Mouse (Mus musculus): ENCODE measurements around the gene Cdip1.
"Not testable (repeated sequence)": the region's sequence is repeated elsewhere in the genome, so short reads cannot be mapped to it uniquely, and the experiment has no call there.

The Cdip1 gene
- long read RNA-seq, experiment 1, full-length matches to known transcripts: 108 of 130 reads
- long read RNA-seq, experiment 1, partial matches to known transcripts: 7 of 130 reads
- long read RNA-seq, experiment 1, other reads (novel, unspliced or antisense): 15 of 130 reads
- long read RNA-seq, experiment 2, full-length matches to known transcripts: 91 of 112 reads
- long read RNA-seq, experiment 2, partial matches to known transcripts: 8 of 112 reads
- long read RNA-seq, experiment 2, other reads (novel, unspliced or antisense): 13 of 112 reads

- intact Hi-C loops (cut with DNase I): no loop called here
Observed at GRCm38 (mm10) chr16:4789810-4790559, at the start of gene Cdip1. Gene Cdip1 (minus strand): TSS chr16:4790292.

- intact Hi-C loops (cut with DNase I): no loop called here
Observed at GRCm38 (mm10) chr16:4839552-4839951, 49.5 kb upstream of the Cdip1 start.

- intact Hi-C loops (cut with DNase I): no loop called here
Observed at GRCm38 (mm10) chr16:4837631-4838030, 47.5 kb upstream of the Cdip1 start.

GRCm38 (mm10) chr16:4835191-4835590 is 45.1 kb upstream of the Cdip1 start, which contains the start of gene 4930562C15Rik:
Gene 4930562C15Rik (plus strand): TSS chr16:4835416.
- intact Hi-C loops (cut with DNase I): no loop called here

GRCm38 (mm10) chr16:4833858-4834257 is 43.8 kb upstream of the Cdip1 start:
- intact Hi-C loops (cut with DNase I): no loop called here

- intact Hi-C loops (cut with DNase I): no loop called here
Observed at GRCm38 (mm10) chr16:4831650-4832419, 41.7 kb upstream of the Cdip1 start.

- intact Hi-C loops (cut with DNase I): no loop called here
Observed at GRCm38 (mm10) chr16:4829271-4829900, 39.3 kb upstream of the Cdip1 start.

GRCm38 (mm10) chr16:4827639-4828038 is 37.5 kb upstream of the Cdip1 start:
- intact Hi-C loops (cut with DNase I): no loop called here

GRCm38 (mm10) chr16:4824466-4824865 is 34.4 kb upstream of the Cdip1 start:
- intact Hi-C loops (cut with DNase I): not testable (repeated sequence)

- intact Hi-C loops (cut with DNase I): no loop called here
Observed at GRCm38 (mm10) chr16:4818349-4818748, 28.3 kb upstream of the Cdip1 start.

- intact Hi-C loops (cut with DNase I): no loop called here
Observed at GRCm38 (mm10) chr16:4796631-4797030, 6.5 kb upstream of the Cdip1 start.

GRCm38 (mm10) chr16:4791332-4791731 is 1.2 kb upstream of the Cdip1 start:
- intact Hi-C loops (cut with DNase I): no loop called here

GRCm38 (mm10) chr16:4789311-4789768 is 752 bp downstream of the Cdip1 start:
- intact Hi-C loops (cut with DNase I): no loop called here

- intact Hi-C loops (cut with DNase I): no loop called here
Observed at GRCm38 (mm10) chr16:4788176-4788575, 1.9 kb downstream of the Cdip1 start.

GRCm38 (mm10) chr16:4785706-4786105 is 4.4 kb downstream of the Cdip1 start:
- intact Hi-C loops (cut with DNase I): no loop called here

GRCm38 (mm10) chr16:4782515-4782914 is 7.6 kb downstream of the Cdip1 start:
- intact Hi-C loops (cut with DNase I): no loop called here

- intact Hi-C loops (cut with DNase I): no loop called here
Observed at GRCm38 (mm10) chr16:4781524-4782196, 8.4 kb downstream of the Cdip1 start.

- intact Hi-C loops (cut with DNase I): no loop called here
Observed at GRCm38 (mm10) chr16:4778940-4779339, 11.2 kb downstream of the Cdip1 start.

- intact Hi-C loops (cut with DNase I): no loop called here
Observed at GRCm38 (mm10) chr16:4777905-4778609, 12.0 kb downstream of the Cdip1 start.

All from adrenal gland (tissue).